Mouse (Mus musculus) T-cell, adult 2 months (primary cell): Measurements from ENCODE around the gene Echdc3.

ENCODE experiments used
- DNase-seq: peaks from one replicate; pipeline ENCODE4 v3.0.0; 2022; ENCODE audit warnings: low spot score

Gene Echdc3

DNA sequence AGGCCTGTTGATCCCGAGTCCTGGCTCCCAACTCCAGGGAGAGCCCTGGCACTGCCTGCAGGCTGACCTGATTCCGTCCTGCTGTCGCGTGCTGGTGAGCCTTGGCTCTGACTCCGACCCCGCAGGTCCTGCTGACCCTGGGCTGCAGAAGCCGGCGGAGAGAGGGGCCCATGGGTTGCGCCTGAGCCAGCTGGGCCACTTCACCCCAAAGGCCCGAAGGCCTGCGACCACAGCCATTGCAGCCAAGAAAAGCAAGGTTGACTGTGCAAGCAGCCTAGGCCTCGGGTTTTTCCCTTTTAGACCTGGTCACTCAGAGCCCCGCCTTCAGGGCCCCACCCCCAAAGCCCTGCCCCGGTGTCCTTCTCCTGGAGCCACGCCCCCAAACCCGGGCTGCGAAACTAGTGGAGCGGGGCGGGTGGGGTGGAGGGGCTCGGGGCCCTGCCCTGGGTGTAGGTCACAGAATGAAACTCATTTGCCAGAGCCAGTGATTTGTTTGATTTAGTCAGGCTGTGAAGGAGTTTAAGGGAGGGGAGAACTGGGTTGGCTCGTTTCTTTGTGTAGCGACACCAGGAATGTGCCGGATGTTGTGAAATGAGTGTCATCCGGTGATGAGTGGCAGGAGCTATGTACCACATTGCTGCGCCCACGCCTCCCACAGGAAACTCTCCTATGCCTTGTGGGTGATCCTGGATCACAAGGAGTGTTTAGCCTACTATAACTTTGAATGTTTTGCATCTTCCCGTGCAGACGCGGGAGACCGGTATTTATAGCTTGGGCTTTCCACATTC lies at the start of gene Echdc3:
Gene Echdc3 (minus strand): TSS at position 310 of the 788 bp plus-strand sequence.
- peak; percentile 48 for DNase-seq

DNA sequence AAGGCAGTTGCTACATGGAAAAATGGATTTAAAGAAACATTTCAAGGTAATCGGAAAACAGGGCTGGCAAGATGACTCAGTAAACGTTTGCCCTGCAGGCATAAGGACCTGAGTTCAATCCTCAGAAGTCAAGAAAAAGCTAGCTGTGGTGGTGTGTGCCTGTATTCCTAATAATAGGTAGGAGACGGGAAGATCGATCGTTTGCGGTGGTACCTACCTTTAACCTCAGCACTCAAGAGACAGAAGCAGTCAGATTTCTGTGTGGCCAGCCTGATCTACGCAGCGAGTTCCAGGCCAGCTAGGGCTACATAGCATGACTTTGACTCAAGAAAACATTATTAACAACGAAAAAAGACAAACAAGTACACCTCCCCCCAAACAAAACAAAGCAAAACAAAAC lies 48.9 kb upstream of the Echdc3 start:
- no peak for DNase-seq

DNA sequence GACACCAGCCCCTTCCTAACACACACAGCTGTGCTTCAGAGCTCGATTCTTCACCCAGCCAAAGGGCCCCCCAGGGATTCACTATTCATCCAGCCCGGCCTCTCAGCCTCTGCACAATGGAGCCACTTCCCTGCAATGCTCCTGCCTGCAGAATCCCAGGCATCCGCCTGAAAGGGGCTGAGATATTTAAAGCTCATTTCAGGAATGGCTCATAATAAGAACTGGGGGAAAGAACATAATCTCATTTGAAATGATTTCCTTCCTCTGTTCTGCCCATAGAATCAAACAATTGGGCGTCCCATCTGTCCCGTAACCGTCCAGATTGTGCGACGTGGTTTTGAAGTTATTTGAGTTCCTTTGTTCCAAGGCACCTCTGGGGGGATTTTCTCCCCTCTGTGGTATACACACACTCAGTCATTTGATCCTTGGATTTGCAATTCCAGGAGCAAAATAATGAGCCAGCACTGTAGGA lies 48.4 kb upstream of the Echdc3 start:
- DNase-seq: no peak

GRCm38 (mm10) chr2:6260661-6261060 lies 47.8 kb upstream of the Echdc3 start:
- DNase-seq: no peak

GRCm38 (mm10) chr2:6259182-6259581 lies 46.3 kb upstream of the Echdc3 start:
- DNase-seq: no peak

DNA sequence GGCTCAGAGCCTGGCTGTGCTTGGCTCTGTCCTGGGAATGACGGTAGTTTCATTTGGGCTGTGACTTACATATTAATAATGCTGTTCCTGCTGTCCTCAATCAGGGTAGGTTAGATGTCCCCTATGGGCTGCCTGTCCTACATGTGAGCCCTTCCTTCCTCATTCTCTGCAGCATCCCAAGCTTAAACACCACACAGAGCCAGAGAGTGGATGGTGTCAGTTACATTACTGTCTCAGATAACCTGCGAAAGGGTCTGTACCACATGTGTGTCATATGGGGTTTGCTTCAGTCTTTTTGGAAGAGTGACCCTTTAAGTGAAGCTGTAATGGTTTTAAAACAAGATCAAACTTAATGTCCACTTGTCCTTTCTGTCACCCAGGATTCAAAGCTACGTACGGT lies 45.2 kb upstream of the Echdc3 start:
- no peak for DNase-seq

GRCm38 (mm10) chr2:6257146-6257545 lies 44.3 kb upstream of the Echdc3 start:
- no peak for DNase-seq

DNA sequence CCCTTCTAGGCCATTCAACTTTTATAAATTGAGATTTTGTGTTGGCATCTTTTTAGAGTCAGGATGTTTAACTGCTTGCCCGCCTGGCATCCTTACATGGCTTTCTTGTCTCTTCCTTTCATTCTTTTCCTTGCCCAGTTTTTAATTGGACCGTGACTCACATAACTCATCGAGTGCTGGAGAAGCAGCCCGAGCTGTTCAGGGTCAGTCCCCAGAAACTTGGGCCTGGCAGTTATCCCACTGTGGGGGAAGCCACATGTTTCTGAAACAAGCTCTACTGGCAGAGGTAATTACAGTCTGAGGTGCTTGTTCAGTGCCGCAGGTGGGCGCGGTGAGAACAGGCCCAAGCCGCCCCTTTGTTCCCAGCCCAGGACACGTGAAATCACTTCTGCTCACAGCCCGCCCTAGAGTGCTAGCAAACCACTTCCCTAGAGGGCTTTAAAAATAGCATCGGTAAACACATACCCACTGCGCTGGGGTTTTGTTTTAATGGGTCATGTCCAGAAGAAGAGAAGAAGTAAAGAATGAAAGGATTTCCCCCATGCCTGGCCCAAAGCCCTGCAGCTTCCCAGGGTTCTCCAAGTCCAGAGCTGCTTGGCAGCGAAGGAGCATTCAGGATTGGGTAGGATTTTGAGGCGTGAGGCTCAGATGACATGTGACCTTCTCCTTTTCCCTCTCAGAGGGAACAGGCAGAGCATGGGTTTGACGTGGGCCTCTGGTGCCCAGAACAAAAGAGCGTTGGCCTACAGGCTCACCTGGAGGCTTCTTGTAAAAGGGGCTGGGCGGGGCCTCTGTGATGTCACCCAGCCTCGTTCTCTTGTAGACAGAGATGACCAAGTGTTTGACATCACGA lies 43.4 kb upstream of the Echdc3 start:
- DNase-seq: peak; percentile 50

GRCm38 (mm10) chr2:6255402-6255988 lies 42.7 kb upstream of the Echdc3 start:
- no peak for DNase-seq

DNA sequence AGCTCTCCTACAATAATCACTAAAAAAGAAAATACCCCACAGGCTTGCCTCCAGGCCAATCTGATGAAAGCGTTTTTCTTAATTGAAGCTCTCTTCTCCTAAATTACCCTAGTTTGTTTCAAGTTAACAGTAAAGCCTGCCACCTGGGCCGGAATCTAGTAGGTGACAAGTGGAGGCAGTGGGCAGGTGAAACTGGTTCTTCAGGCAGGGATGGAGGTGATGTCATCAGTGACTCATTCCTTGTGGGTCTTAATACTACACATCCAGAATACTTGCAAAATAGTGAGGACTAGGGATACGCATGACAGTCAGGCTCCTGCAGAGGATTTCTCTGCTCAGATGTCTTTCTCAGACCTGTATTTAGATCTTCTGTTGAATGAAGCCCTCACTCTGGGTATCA lies 39.7 kb upstream of the Echdc3 start:
- no peak for DNase-seq

DNA sequence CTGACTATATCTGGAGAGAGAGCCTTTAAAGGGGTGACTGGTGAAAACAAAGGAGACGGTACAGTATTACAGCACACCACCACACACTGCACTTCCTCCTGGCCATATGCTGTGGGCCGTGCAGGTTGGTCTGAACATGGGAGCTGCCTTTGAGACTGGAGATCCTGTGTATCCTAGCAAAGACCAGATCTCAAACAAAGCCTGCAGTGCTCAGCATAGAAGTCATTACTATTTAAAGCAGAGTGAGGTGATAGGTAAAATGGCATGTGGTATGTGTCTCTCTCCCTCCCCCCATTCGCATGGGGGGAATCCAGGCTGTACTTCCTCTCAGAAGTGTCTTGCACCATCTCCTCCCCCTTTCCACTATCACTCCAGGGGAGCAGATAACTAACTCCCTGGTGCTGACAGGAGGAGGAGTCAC lies 38.3 kb upstream of the Echdc3 start:
- no peak for DNase-seq

DNA sequence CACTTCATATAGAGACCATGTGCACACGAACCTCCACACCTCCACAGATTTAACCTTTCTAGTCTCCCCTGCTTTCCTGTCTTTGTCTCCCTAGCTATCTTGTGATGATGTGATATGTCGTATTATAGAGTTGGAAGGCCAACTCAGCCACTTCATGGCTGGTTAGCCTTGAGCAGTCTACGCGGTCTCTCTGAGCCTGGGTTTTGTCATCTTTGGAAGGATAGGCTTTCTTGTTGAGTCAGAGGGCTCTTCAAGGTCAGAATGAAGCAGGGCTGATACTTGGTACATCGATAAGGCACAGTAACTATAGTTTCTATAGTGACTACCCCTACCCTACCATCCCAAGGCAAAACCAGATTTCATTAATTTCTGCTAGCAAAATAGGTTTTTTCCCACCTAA lies 28.6 kb upstream of the Echdc3 start:
- DNase-seq: no peak

- DNase-seq: no peak
Observed at GRCm38 (mm10) chr2:6240072-6240471, 27.2 kb upstream of the Echdc3 start.

- DNase-seq: no peak
Observed at GRCm38 (mm10) chr2:6239333-6239732, 26.5 kb upstream of the Echdc3 start.

DNA sequence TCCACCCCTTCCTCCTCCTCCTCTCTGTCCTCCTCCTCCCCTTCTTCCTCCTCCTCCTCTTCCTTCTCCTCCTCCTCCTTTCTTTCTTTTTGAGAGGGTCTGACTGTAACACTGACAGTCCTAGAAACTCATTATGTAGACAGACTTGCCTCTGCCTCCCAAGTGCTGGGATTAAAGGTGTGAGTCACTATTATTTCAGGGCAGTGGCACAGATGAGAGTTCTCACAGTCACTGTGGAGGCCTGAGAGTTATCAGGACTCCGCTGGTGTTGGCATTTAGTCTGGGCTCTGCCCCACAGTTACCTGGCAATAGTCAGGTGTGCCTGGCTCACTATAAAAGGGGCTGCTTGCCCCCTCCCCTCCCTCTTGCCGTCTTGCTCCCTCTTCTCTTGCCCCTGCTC lies 25.8 kb upstream of the Echdc3 start:
- no peak for DNase-seq

GRCm38 (mm10) chr2:6238244-6238643 lies 25.4 kb upstream of the Echdc3 start:
- no peak for DNase-seq

GRCm38 (mm10) chr2:6233353-6233752 lies 20.5 kb upstream of the Echdc3 start:
- DNase-seq: no peak

DNA sequence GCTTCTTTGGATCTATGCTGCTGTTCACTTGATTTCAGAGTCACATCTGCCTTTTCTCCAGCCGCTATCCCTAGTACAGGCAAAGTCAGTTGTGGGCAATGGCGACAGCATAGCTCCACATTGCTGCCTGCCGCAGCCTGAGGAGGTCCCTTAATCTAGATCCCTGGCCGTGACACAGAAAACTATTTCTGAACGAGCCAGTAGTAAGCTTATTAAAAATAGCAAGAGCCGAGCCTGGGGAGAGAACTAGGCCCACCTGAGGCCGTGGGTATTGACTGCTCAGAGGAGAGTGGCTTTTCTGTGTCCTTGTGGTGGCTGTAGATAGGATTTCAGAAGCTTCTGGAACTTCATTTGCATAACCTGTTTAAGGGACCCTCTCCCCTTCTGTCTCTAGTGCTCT lies 19.9 kb upstream of the Echdc3 start:
- DNase-seq: no peak

- no peak for DNase-seq
Observed at GRCm38 (mm10) chr2:6230865-6231264, 18.0 kb upstream of the Echdc3 start.

DNA sequence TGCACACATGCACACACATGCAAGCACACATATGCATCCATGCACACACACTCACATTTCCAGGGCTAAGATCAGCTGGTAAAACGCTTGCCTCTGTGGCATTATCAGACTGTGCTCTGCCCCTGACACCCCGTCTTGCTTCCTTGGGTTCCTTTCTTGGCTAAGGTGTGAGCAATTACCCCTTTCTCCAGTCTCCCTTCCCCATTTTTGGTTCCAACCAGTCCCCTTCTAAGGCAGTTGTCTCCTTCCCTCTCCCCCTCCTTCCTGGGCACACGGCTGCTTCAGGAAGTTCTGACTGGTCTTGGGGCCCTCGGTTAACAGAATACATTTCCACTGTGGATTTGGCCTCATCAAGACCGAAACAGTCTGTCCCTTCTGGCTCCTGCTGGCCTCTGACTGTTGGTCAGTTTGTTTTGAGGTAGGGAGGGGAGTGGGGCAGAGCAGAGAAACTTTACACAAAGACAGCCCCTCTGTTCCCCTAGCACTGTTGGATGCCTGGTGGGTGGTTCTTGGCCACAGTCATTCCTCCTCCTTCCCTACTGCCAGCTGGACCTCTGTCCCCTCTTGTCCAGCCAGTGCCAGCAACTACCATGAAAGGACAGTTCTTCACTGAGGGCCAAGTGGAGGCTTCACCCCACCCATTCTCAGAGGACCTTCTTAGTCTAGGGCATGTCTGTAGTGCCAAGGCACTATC lies 16.9 kb upstream of the Echdc3 start:
- DNase-seq: no peak

GRCm38 (mm10) chr2:6227059-6227445 lies 14.2 kb upstream of the Echdc3 start:
- DNase-seq: no peak

- no peak for DNase-seq
Observed at GRCm38 (mm10) chr2:6226361-6227058, 13.7 kb upstream of the Echdc3 start.
